Mouse (Mus musculus) hindbrain, postnatal 0 days (tissue): ENCODE measurements around the gene Tmem214. TPM values are rescaled to one million over a fixed set of nuclear protein-coding genes. Genes with fewer than 3 reads are reported as not detected.

ENCODE experiments used
- ATAC-seq: fragments of 200-750 bp; cut with Nextera tagmentation; 2 replicates; pipeline ENCODE4 v1.8.0; 2017; ENCODE audit warnings: mild to moderate bottlenecking, moderate TSS enrichment, moderate library complexity
- DNase-seq: peaks from one replicate; pipeline ENCODE4 v3.0.0-alpha.2; 2015; ENCODE audit warnings: low spot score
- H3K27ac ChIP-seq: fragments of 300-500 bp; sonication (generic); 2 replicates; pipeline ENCODE4 v1.5.1; 2014; ENCODE audit warnings: mild to moderate bottlenecking
- H3K27me3 ChIP-seq: fragments of 300-500 bp; sonication (generic); 2 replicates; pipeline ENCODE4 v1.6.1; 2014; ENCODE audit warnings: low read length, mixed read lengths; ENCODE audit not compliant: insufficient read depth
- H3K36me3 ChIP-seq: fragments of 300-500 bp; sonication (generic); 2 replicates; pipeline ENCODE4 v1.6.1; 2014; ENCODE audit warnings: low read length, mixed read lengths; ENCODE audit not compliant: insufficient read depth
- H3K4me1 ChIP-seq: fragments of 300-500 bp; sonication (generic); 2 replicates; pipeline ENCODE4 v1.6.1; 2014; ENCODE audit warnings: antibody characterized with exemption, low read length, mixed read lengths; ENCODE audit not compliant: insufficient read depth
- H3K4me2 ChIP-seq: fragments of 300-500 bp; sonication (generic); 2 replicates; pipeline ENCODE4 v1.6.1; 2014; ENCODE audit warnings: low read depth, mild to moderate bottlenecking, low read length, moderate library complexity, mixed read lengths
- H3K4me3 ChIP-seq: fragments of 300-500 bp; sonication (generic); 2 replicates; pipeline ENCODE4 v1.5.1; 2014; ENCODE audit warnings: low read length
- H3K9ac ChIP-seq: fragments of 300-500 bp; sonication (generic); replicated peaks from 2 replicates; pipeline ENCODE4 v1.6.1; 2014; ENCODE audit warnings: mild to moderate bottlenecking, low read length, moderate library complexity, mixed read lengths
- H3K9me3 ChIP-seq: fragments of 300-500 bp; sonication (generic); 2 replicates; pipeline ENCODE4 v1.6.1; 2016; ENCODE audit warnings: low read length, mixed read lengths
- CTCF ChIP-seq: IDR thresholded peaks from 2 replicates; pipeline ENCODE4 v1.5.1; 2016; ENCODE audit warnings: antibody characterized with exemption, control low read depth, low read depth
- WGBS: fragments of 180-500 bp; shearing (Covaris S2); extraction: QIAGEN DNeasy Blood & Tissue Kit; methylation state at CpG from one replicate; pipeline ENCODE4 v1.1.7; 2014; 5-methylcytosine and 5-hydroxymethylcytosine counted together
- polyA plus RNA-seq: library from polyadenylated mRNA; unstranded; fragments of >200 nt; fragmentation: Nextera tagmentation; extraction: Ambion mirVana; gene quantifications from 2 replicates; pipeline ENCODE4 v1.2.1, GENCODE M21; 2015
- total RNA-seq: library from RNA; depleted of rRNA; stranded (reverse); fragments of >200 nt; gene quantifications from 2 replicates; pipeline ENCODE4 v1.2.3, GENCODE M21; 2014

Gene Tmem214
- total and polyA plus RNA-seq, 2 experiments from 2014 or later = 59.1 to 89.5 TPM

- peak; percentile 95 for DNase-seq
- peak within 1 kb of the TSS; percentile 48 for H3K4me3 ChIP-seq
- peak within 1 kb of the TSS; percentile 66 for H3K4me2 ChIP-seq
- H3K27ac ChIP-seq = peak within 1 kb of the TSS; percentile 76
- peak; percentile 89 for TF ChIP-seq CTCF
- H3K4me1 ChIP-seq = peaks cover 10% of the 10 kb centered on the region
- H3K9me3 ChIP-seq = no peaks in the 10 kb centered on the region
- H3K27me3 ChIP-seq = no peaks in the 10 kb centered on the region
- peak within 1 kb of the TSS; percentile 37 for H3K9ac ChIP-seq
- ATAC-seq = peak; percentile 84
- WGBS = 2% methylated on average over 34 of the region's 40 CpGs
- no peaks in the 10 kb centered on the region for H3K36me3 ChIP-seq
Observed at GRCm38 (mm10) chr5:30921256-30922033, 53.6 kb downstream of the Tmem214 start, which contains the start of gene Khk. Gene Khk (plus strand): TSS chr5:30921431.

- H3K4me3 ChIP-seq = peak overlapping the region; percentile 48
- ATAC-seq = no peak
- peaks cover 10% of the 10 kb centered on the region for H3K4me1 ChIP-seq
- H3K4me2 ChIP-seq = peak overlapping the region; percentile 66
- H3K27me3 ChIP-seq = no peaks in the 10 kb centered on the region
- H3K27ac ChIP-seq = no peak overlapping the region
- H3K9ac ChIP-seq = peak overlapping the region; percentile 37; the same call in 1 of the 2 replicates
- no peaks in the 10 kb centered on the region for H3K9me3 ChIP-seq
- no peak for TF ChIP-seq CTCF
- WGBS = 68% methylated on average over 10 of the region's 10 CpGs
- DNase-seq = no peak
- H3K36me3 ChIP-seq = no peaks in the 10 kb centered on the region
Observed at GRCm38 (mm10) chr5:30922581-30923041, 54.8 kb downstream of the Tmem214 start.

GRCm38 (mm10) chr5:30923119-30923518 is 55.3 kb downstream of the Tmem214 start:
- no peak overlapping the region for H3K4me2 ChIP-seq
- 85% methylated on average over 6 of the region's 6 CpGs for WGBS
- DNase-seq (no peak), ATAC-seq (no peak)
- H3K9ac ChIP-seq = no peak overlapping the region
- peaks cover 10% of the 10 kb centered on the region for H3K4me1 ChIP-seq
- no peaks in the 10 kb centered on the region for H3K9me3 ChIP-seq
- no peaks in the 10 kb centered on the region for H3K36me3 ChIP-seq
- H3K27ac ChIP-seq = no peak overlapping the region
- H3K27me3 ChIP-seq = no peaks in the 10 kb centered on the region
- H3K4me3 ChIP-seq = no peak overlapping the region
- no peak for TF ChIP-seq CTCF

- WGBS = 83% methylated on average over 8 of the region's 8 CpGs
- Histone ChIP-seq H3K36me3 (no peaks in the 10 kb centered on the region), H3K9me3 (no peaks in the 10 kb centered on the region), H3K4me3 (no peak overlapping the region), H3K27ac (no peak overlapping the region), H3K27me3 (no peaks in the 10 kb centered on the region), H3K4me1 (peaks cover 10% of the 10 kb centered on the region), H3K4me2 (no peak overlapping the region), H3K9ac (no peak overlapping the region)
- TF ChIP-seq CTCF = no peak
- DNase-seq = no peak
- no peak for ATAC-seq
Observed at GRCm38 (mm10) chr5:30924614-30925013, 56.8 kb downstream of the Tmem214 start.

GRCm38 (mm10) chr5:30925217-30925616 is 57.4 kb downstream of the Tmem214 start:
- H3K9ac ChIP-seq = no peak overlapping the region
- H3K9me3 ChIP-seq = no peaks in the 10 kb centered on the region
- no peak overlapping the region for H3K27ac ChIP-seq
- ATAC-seq (no peak), DNase-seq (no peak)
- no peak overlapping the region for H3K4me3 ChIP-seq
- no peak overlapping the region for H3K4me2 ChIP-seq
- peaks cover 10% of the 10 kb centered on the region for H3K4me1 ChIP-seq
- 87% methylated on average over 5 of the region's 5 CpGs for WGBS
- TF ChIP-seq CTCF = no peak
- no peaks in the 10 kb centered on the region for H3K36me3 ChIP-seq
- H3K27me3 ChIP-seq = no peaks in the 10 kb centered on the region

- no peak for TF ChIP-seq CTCF
- no peak overlapping the region for H3K9ac ChIP-seq
- H3K4me3 ChIP-seq = no peak overlapping the region
- DNase-seq = no peak
- no peaks in the 10 kb centered on the region for H3K36me3 ChIP-seq
- no peak for ATAC-seq
- H3K4me2 ChIP-seq = no peak overlapping the region
- H3K9me3 ChIP-seq = no peaks in the 10 kb centered on the region
- peaks cover 8% of the 10 kb centered on the region for H3K4me1 ChIP-seq
- H3K27me3 ChIP-seq = no peaks in the 10 kb centered on the region
- 78% methylated on average over 2 of the region's 2 CpGs for WGBS
- no peak overlapping the region for H3K27ac ChIP-seq
Observed at GRCm38 (mm10) chr5:30926073-30926472, 58.3 kb downstream of the Tmem214 start.
